ENCODE assay signal across 15 mouse cellular contexts in genomic region chr5:113122326-113123054, GRCm38 (mm10). TPM values are rescaled to one million over a fixed set of nuclear protein-coding genes. Genes with fewer than 3 reads are reported as not detected.
A peak's percentile ranks its signal among the peaks of the same experiment; 100 is the strongest.
DNase-seq lines count a peak whose midpoint lies in the region; ATAC-seq and TF ChIP-seq lines count a peak whose summit lies in the region.
"Had no signal": no experiment of that assay in that cellular context is flagged by ENCODE, and none has a peak within 500 bp of the region (broad histone marks: within the 10 kb centered on the region; RNA-seq: fewer than 3 reads in every experiment).

No protein-coding gene starts in this region.

- 37% methylated on average over 12 of the region's 12 CpGs for WGBS in kidney, postnatal 0 days
- 12% methylated on average over 12 of the region's 12 CpGs for WGBS in heart, embryonic 12.5 days
- WGBS in liver, embryonic 15.5 days (ENCODE audit: insufficient replicate concordance), result 25% methylated on average over 12 of the region's 12 CpGs

- H3K27me3 ChIP-seq in kidney, postnatal 0 days (ENCODE audit: insufficient read depth, low read length), result no peaks in the 10 kb centered on the region
- no peaks in the 10 kb centered on the region for H3K27me3 ChIP-seq in Patski
- no peaks in the 10 kb centered on the region for H3K27me3 ChIP-seq in heart, embryonic 12.5 days (replicated peaks)
- no peaks in the 10 kb centered on the region for H3K27me3 ChIP-seq in liver, embryonic 15.5 days

- H3K9me3 ChIP-seq in kidney, postnatal 0 days (replicated peaks; ENCODE audit: low read length), result no peaks in the 10 kb centered on the region
- no peaks in the 10 kb centered on the region for H3K9me3 ChIP-seq in heart, embryonic 12.5 days (replicated peaks)
- no peaks in the 10 kb centered on the region for H3K9me3 ChIP-seq in liver, embryonic 15.5 days (replicated peaks)

- no peak overlapping the region for H3K4me2 ChIP-seq in kidney, postnatal 0 days (ENCODE audit: low read length)
- peak overlapping the region; percentile 28; the same call in 1 of the 2 replicates for H3K4me2 ChIP-seq in heart, embryonic 12.5 days
- H3K4me2 ChIP-seq in liver, embryonic 15.5 days, result no peak overlapping the region

- in situ Hi-C loops in Patski (cut with MboI; ENCODE audit: low pct_unique_long_range_greater_than_20kb), result no loop called here

- H3K27ac ChIP-seq in kidney, postnatal 0 days, result peak overlapping the region; percentile 47; the same call in 1 of the 2 replicates
- peak overlapping the region; percentile 37 for H3K27ac ChIP-seq in heart, embryonic 12.5 days (ENCODE audit: poor library complexity, severe bottlenecking)
- no peak overlapping the region for H3K27ac ChIP-seq in liver, embryonic 15.5 days (replicated peaks)

- CTCF ChIA-PET in Patski (lab: Charles Lee), result interaction anchor here (0.8 to 1.4 kb wide), 4 partner anchors 14 to 104 kb away, joined by 3 to 5 read pairs (median 4); partner anchors contain the start of gene Tmem211

- POLR2A ChIA-PET in Patski (lab: Charles Lee), result no interaction called here

- no peak for TF ChIP-seq CTCF in kidney, postnatal 0 days (IDR thresholded peaks at IDR 0.05; ENCODE audit: low read depth)
- TF ChIP-seq CTCF in Patski (IDR thresholded peaks at IDR 0.05), result no peak

- no peaks in the 10 kb centered on the region for H3K36me3 ChIP-seq in kidney, postnatal 0 days (ENCODE audit: insufficient read depth, low read length)
- H3K36me3 ChIP-seq in heart, embryonic 12.5 days, result peaks cover 12% of the 10 kb centered on the region
- no peaks in the 10 kb centered on the region for H3K36me3 ChIP-seq in liver, embryonic 15.5 days (replicated peaks)

- ATAC-seq in kidney, postnatal 0 days (replicated peaks; ENCODE audit: low FRiP score, low read depth), result no peak
- ATAC-seq in Patski, result peak; percentile 66
- peak; percentile 24 for ATAC-seq in heart, embryonic 12.5 days (ENCODE audit: insufficient number of reproducible peaks, low FRiP score)
- ATAC-seq in liver, embryonic 15.5 days (ENCODE audit: insufficient read depth), result peak; percentile 7; the same call in 1 of the 2 replicates

- no peak overlapping the region for H3K9ac ChIP-seq in kidney, postnatal 0 days (ENCODE audit: low read depth, low read length)
- H3K9ac ChIP-seq in heart, embryonic 12.5 days, result peak overlapping the region; percentile 13; the same call in 1 of the 2 replicates
- H3K9ac ChIP-seq in liver, embryonic 15.5 days, result no peak overlapping the region

- no peak overlapping the region for H3K4me3 ChIP-seq in kidney, postnatal 0 days (replicated peaks; ENCODE audit: low read depth, low read length)
- H3K4me3 ChIP-seq in heart, embryonic 12.5 days, result no peak overlapping the region
- no peak overlapping the region for H3K4me3 ChIP-seq in liver, embryonic 15.5 days (replicated peaks)

- peaks cover 21% of the 10 kb centered on the region for H3K4me1 ChIP-seq in kidney, postnatal 0 days (replicated peaks; ENCODE audit: insufficient read depth, low read length)
- peaks cover 73% of the 10 kb centered on the region for H3K4me1 ChIP-seq in heart, embryonic 12.5 days (replicated peaks)
- peaks cover 52% of the 10 kb centered on the region for H3K4me1 ChIP-seq in liver, embryonic 15.5 days (replicated peaks)

- no peak for DNase-seq in kidney, postnatal 0 days (ENCODE audit: low spot score)
- DNase-seq in kidney, adult 9 months, result no peak
- peak; percentile 41 for DNase-seq in Patski (ENCODE audit: low read depth, low spot score)
- no peak for DNase-seq in thymus, postnatal 0 days (ENCODE audit: low spot score)
- no peak for DNase-seq in left cerebral cortex, adult 18-20 months (ENCODE audit: low spot score in 2 of 2)
- no peak for DNase-seq in right cerebral cortex, postnatal 14 days
- DNase-seq: cerebellum, adult 11 months; right cerebral cortex, postnatal 4 days had no signal

RNA-seq across cellular contexts. Expression of gene Crybb3, which starts 41.1 kb away (rescaled TPM):
- polyA plus RNA-seq in kidney, postnatal 0 days (2015; fragmentation: Nextera tagmentation; extraction: Ambion mirVana), result 0.71 and 1.1 TPM in 2 replicates
- 1.1 TPM for polyA plus RNA-seq in Patski (2021)
- polyA plus RNA-seq in heart, embryonic 12.5 days (2016; fragmentation: Nextera tagmentation; extraction: Ambion mirVana), result 1.4 and 1.5 TPM in 2 replicates
- 0.18 TPM in 1 of 2 replicates, not detected in the other for polyA plus RNA-seq in liver, embryonic 15.5 days (2015; fragmentation: Nextera tagmentation; extraction: Ambion mirVana)
- 1.0 and 1.2 TPM in 2 replicates for polyA plus RNA-seq in thymus, postnatal 0 days (2015; fragmentation: Nextera tagmentation; extraction: Ambion mirVana)
- total RNA-seq in left cerebral cortex, adult 18-20 months (2021), result 1 to 10 TPM; 1.4 to 1.6 TPM
- total RNA-seq: megakaryocyte progenitor cell, adult 5-6 weeks had no signal
- polyA plus RNA-seq: neural tube, embryonic 11.5 days had no signal

RNA-seq across cellular contexts. Expression of gene Crybb2, which starts 52.6 kb away (rescaled TPM):
- not detected in 2 replicates for polyA plus RNA-seq in kidney, postnatal 0 days (2015; fragmentation: Nextera tagmentation; extraction: Ambion mirVana)
- polyA plus RNA-seq in Patski (2021), result not detected
- polyA plus RNA-seq in heart, embryonic 12.5 days (2016; fragmentation: Nextera tagmentation; extraction: Ambion mirVana), result not detected in 2 replicates
- not detected in 2 replicates for polyA plus RNA-seq in liver, embryonic 15.5 days (2015; fragmentation: Nextera tagmentation; extraction: Ambion mirVana)
- polyA plus RNA-seq in thymus, postnatal 0 days (2015; fragmentation: Nextera tagmentation; extraction: Ambion mirVana), result 0.26 and 0.80 TPM in 2 replicates
- not detected for total RNA-seq in left cerebral cortex, adult 18-20 months (2021)
- total RNA-seq: layer of hippocampus, adult 18-20 months; megakaryocyte progenitor cell, adult 5-6 weeks had no signal
- polyA plus RNA-seq: hindbrain, embryonic 11.5 days; neural tube, embryonic 11.5 days; urinary bladder, adult 2 months had no signal
